Mouse (Mus musculus): Measurements from ENCODE around the gene Fam20c. TPM values are rescaled to one million over a fixed set of nuclear protein-coding genes. Genes with fewer than 3 reads are reported as not detected.

Gene Fam20c
- polyA plus RNA-seq, 1 experiment from 2014 or later, result 11.2 TPM

DNA sequence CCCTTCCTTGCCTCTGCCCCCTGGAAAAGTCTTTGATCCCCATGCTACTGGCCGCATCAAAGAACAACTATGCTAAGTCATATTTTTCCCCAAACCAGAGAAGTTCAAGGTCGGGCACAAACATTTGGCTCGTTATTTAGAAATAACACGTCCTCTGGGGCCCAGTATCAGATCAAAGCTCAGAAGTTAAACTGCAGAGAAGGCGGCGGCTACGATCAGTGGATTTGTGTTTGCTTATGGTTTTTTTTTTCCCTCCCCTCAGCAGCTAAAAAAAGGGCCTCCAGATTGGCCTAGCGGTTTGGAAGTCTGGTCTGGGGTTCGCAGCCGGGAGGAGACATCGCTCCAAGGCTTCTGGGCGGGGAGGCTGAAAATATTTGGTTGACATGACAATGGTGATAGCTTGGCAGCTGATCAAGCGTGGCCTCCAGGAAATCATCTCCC, 103.5 kb downstream of the Fam20c start:
- no peak overlapping the region for H3K27ac ChIP-seq (ENCODE audit: low read depth, low read length)
- WGBS, result 67% methylated on average over 13 of the region's 13 CpGs

More for the DNA sequence above, 103.5 kb downstream of the Fam20c start:
- H3K9ac ChIP-seq (ENCODE audit: low read length), result no peak overlapping the region
- H3K27me3 ChIP-seq (ENCODE audit: control insufficient read depth, insufficient read depth, low read length), result no peaks in the 10 kb centered on the region
- no peaks in the 10 kb centered on the region for H3K9me3 ChIP-seq (ENCODE audit: control insufficient read depth, low read length)
- DNase-seq (ENCODE audit: low spot score) (no peak), ATAC-seq (replicated peaks; ENCODE audit: low FRiP score) (no peak)
- no peak overlapping the region for H3K4me2 ChIP-seq (ENCODE audit: low read depth, low read length, severe bottlenecking)
- H3K4me1 ChIP-seq (replicated peaks; ENCODE audit: control insufficient read depth, insufficient read depth, low read length), result no peaks in the 10 kb centered on the region
- H3K4me3 ChIP-seq (ENCODE audit: low read depth, low read length), result no peak overlapping the region
- H3K36me3 ChIP-seq (ENCODE audit: control insufficient read depth, insufficient read depth, low read length), result no peaks in the 10 kb centered on the region

Other genes starting within 250 kb of the Fam20c start
- not detected in 2 replicates for gene 1700123K08Rik, start 189.8 kb upstream of the Fam20c start, polyA plus RNA-seq (2014; fragmentation: Nextera tagmentation; extraction: Ambion mirVana)
- 65.0 and 67.5 TPM in 2 replicates for gene Zfp68, start 134.8 kb upstream of the Fam20c start, polyA plus RNA-seq (2014; fragmentation: Nextera tagmentation; extraction: Ambion mirVana)
- gene A430033K04Rik, start 131.7 kb upstream of the Fam20c start, polyA plus RNA-seq (2014; fragmentation: Nextera tagmentation; extraction: Ambion mirVana), result 11.9 and 14.3 TPM in 2 replicates
- not detected in 2 replicates for gene Gm5294, start 65.6 kb downstream of the Fam20c start, polyA plus RNA-seq (2014; fragmentation: Nextera tagmentation; extraction: Ambion mirVana)
- gene Pdgfa, start 242.9 kb downstream of the Fam20c start, polyA plus RNA-seq (2014; fragmentation: Nextera tagmentation; extraction: Ambion mirVana), result 8.8 and 9.4 TPM in 2 replicates